Mouse (Mus musculus) neutrophil, adult 59 days (primary cell): ENCODE data around the gene Olfr519. TPM values are rescaled to one million over a fixed set of nuclear protein-coding genes. Genes with fewer than 3 reads are reported as not detected.

Experiments used
- total RNA-seq, 2 experiments: library from RNA; stranded (reverse); gene quantifications; 1 replicate in 1 of 2; 2 replicates in 1 of 2; pipeline ENCODE4 v1.2.4; 2023

Gene Olfr519
- not detected for total RNA-seq

GRCm38 (mm10) chr7:108894320-108894719 lies at the start of gene Olfr519:
Gene Olfr519 (minus strand): TSS chr7:108894420.

GRCm38 (mm10) chr7:108933794-108934731 lies 39.8 kb upstream of the Olfr519 start, which contains the start of gene Eif3f:
Gene Eif3f (plus strand): TSS chr7:108934417.

GRCm38 (mm10) chr7:108929726-108930393 lies 35.6 kb upstream of the Olfr519 start, which contains the start of gene Nlrp10:
Gene Nlrp10 (minus strand): TSS chr7:108930178.

GRCm38 (mm10) chr7:108884906-108885305 lies 9.3 kb downstream of the Olfr519 start, which contains the start of gene Olfr518:
Gene Olfr518 (minus strand): TSS chr7:108885006.

GRCm38 (mm10) chr7:108872279-108872678 lies 21.9 kb downstream of the Olfr519 start, which contains the start of gene Olfr517:
Gene Olfr517 (minus strand): TSS chr7:108872379.

GRCm38 (mm10) chr7:108850429-108850828 lies 43.8 kb downstream of the Olfr519 start, which contains the start of gene Olfr516:
Gene Olfr516 (minus strand): TSS chr7:108850529.

Other genes with a start within 250 kb of the Olfr519 start
- gene Olfr509, start 242.5 kb downstream of the Olfr519 start, total RNA-seq = not detected
- not detected for gene Olfr510, start 228.0 kb downstream of the Olfr519 start, total RNA-seq
- gene Olfr512, start 181.1 kb downstream of the Olfr519 start, total RNA-seq = not detected
- gene Olfr513, start 143.4 kb downstream of the Olfr519 start, total RNA-seq = not detected
- not detected for gene Olfr514, start 68.4 kb downstream of the Olfr519 start, total RNA-seq
- not detected for gene Olfr516, start 43.9 kb downstream of the Olfr519 start, total RNA-seq
- gene Olfr517, start 22.0 kb downstream of the Olfr519 start, total RNA-seq = not detected
- gene Olfr518, start 9.4 kb downstream of the Olfr519 start, total RNA-seq = not detected
- gene Nlrp10, start 35.8 kb upstream of the Olfr519 start, total RNA-seq = under 1 TPM; 0.20 to 0.42 TPM
- 100 to 1,000 TPM; 106 to 125 TPM for gene Eif3f, start 40.0 kb upstream of the Olfr519 start, total RNA-seq
- under 1 TPM in 1 of 2 experiments, not detected in 1; 0.24 TPM for gene Tub, start 55.9 kb upstream of the Olfr519 start, total RNA-seq
- under 1 TPM; 0.60 to 0.66 TPM for gene Ric3, start 188.9 kb upstream of the Olfr519 start, total RNA-seq